Mouse (Mus musculus): ENCODE data around the gene Scrg1. TPM values are rescaled to one million over a fixed set of nuclear protein-coding genes. Genes with fewer than 3 reads are reported as not detected.

The Scrg1 gene
- total and polyA plus RNA-seq, 2 experiments: not detected

DNA sequence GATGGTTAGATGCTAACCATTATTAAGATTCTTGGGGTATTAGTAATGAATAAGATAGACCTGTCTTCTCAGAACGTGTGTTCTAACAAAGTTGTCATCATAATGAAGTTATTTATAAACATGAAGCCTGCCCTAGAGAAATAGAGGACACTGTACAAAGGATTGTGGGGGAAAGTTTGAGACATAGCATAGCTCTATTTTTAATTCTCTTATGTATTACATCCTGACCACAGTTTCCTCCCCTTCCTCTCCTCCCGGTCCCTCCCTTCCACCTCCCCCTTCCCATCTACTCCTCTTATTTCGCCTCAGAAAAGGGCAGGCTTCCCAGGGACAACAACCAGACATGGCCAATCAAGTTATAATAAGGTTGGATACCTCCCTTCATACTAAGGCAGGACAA lies 22.7 kb downstream of the Scrg1 start:
- Histone ChIP-seq H3K9ac (ENCODE audit: low read depth, low read length) (no peak overlapping the region), H3K27me3 (ENCODE audit: control insufficient read depth, insufficient read depth, low read length) (no peaks in the 10 kb centered on the region), H3K4me1 (ENCODE audit: control insufficient read depth, insufficient read depth, low read length) (no peaks in the 10 kb centered on the region), H3K27ac (replicated peaks; ENCODE audit: insufficient read depth, low read depth, low read length) (no peak overlapping the region), H3K36me3 (ENCODE audit: control insufficient read depth, insufficient read depth, low read length) (no peaks in the 10 kb centered on the region; the same call in 1 of the 2 replicates), H3K79me2 (ENCODE audit: control insufficient read depth, insufficient read depth, low read length) (no peaks in the 10 kb centered on the region), H3K4me3 (ENCODE audit: insufficient read depth, low read depth, low read length) (no peak overlapping the region)
- WGBS: 75% methylated on average over 3 of the region's 3 CpGs
- TF ChIP-seq CTCF (IDR thresholded peaks at IDR 0.05; ENCODE audit: low read depth, low read length): no peak
- TF ChIP-seq POLR2A (IDR thresholded peaks at IDR 0.05; ENCODE audit: extremely low read depth, insufficient read depth, low read length): no peak
- DNase-seq (ENCODE audit: extremely low read depth, low read depth, low spot score): no peak

DNA sequence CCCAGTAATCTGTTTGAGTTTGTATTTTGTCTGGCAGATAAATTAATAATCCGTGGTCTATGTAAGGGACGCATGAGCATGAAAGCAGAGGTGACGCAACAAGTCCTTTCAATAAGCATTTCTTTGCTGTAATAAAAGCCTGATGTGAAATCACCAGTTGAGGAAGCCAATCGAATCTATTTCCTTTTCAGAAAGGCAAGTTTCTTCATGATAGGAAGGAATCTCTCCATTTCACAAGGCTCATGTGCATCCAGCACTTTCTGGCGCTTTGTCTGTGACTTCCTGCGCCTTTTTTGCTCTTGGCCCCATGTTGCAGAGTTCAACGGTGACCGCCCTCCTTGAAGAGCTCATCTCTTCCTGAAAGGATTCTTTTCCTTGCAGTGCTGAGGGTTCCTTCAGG lies 24.0 kb downstream of the Scrg1 start:
- H3K36me3 ChIP-seq (ENCODE audit: control insufficient read depth, insufficient read depth, low read length): no peaks in the 10 kb centered on the region; the same call in 1 of the 2 replicates
- no peaks in the 10 kb centered on the region for H3K79me2 ChIP-seq (ENCODE audit: control insufficient read depth, insufficient read depth, low read length)
- TF ChIP-seq POLR2A (IDR thresholded peaks at IDR 0.05; ENCODE audit: extremely low read depth, insufficient read depth, low read length) (no peak), CTCF (IDR thresholded peaks at IDR 0.05; ENCODE audit: low read depth, low read length) (no peak)
- no peak overlapping the region for H3K9ac ChIP-seq (ENCODE audit: low read depth, low read length)
- no peaks in the 10 kb centered on the region for H3K27me3 ChIP-seq (ENCODE audit: control insufficient read depth, insufficient read depth, low read length)
- no peak overlapping the region for H3K4me3 ChIP-seq (ENCODE audit: insufficient read depth, low read depth, low read length)
- H3K27ac ChIP-seq (replicated peaks; ENCODE audit: insufficient read depth, low read depth, low read length): no peak overlapping the region
- H3K4me1 ChIP-seq (ENCODE audit: control insufficient read depth, insufficient read depth, low read length): no peaks in the 10 kb centered on the region
- no peak for DNase-seq (ENCODE audit: extremely low read depth, low read depth, low spot score)
- WGBS: 92% methylated on average over 8 of the region's 8 CpGs

DNA sequence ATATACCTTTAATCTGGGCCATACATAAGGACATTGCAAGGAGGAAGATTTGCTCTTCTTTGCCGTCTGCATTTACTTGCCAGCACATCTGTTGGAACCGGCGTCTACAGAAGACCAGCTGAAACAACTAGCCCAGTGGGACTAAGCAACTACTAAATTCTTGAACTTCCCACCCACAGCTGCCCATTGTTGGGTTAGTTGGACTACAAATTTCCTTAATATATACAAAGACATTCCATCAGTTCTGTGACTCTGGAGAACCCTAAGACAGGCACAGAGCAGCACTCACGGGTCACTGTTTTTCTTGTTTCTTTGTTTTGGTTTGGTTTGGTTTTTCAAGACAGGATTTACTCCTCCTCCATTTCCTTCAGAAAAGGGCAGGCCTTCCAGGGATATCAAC lies 24.9 kb downstream of the Scrg1 start:
- no peak for DNase-seq (ENCODE audit: extremely low read depth, low read depth, low spot score)
- TF ChIP-seq POLR2A (IDR thresholded peaks at IDR 0.05; ENCODE audit: extremely low read depth, insufficient read depth, low read length): no peak
- no peak for TF ChIP-seq CTCF (IDR thresholded peaks at IDR 0.05; ENCODE audit: low read depth, low read length)
- 97% methylated on average over 4 of the region's 4 CpGs for WGBS
- Histone ChIP-seq H3K9ac (ENCODE audit: low read depth, low read length) (no peak overlapping the region), H3K4me1 (ENCODE audit: control insufficient read depth, insufficient read depth, low read length) (no peaks in the 10 kb centered on the region), H3K4me3 (ENCODE audit: insufficient read depth, low read depth, low read length) (no peak overlapping the region), H3K27ac (replicated peaks; ENCODE audit: insufficient read depth, low read depth, low read length) (no peak overlapping the region), H3K27me3 (ENCODE audit: control insufficient read depth, insufficient read depth, low read length) (no peaks in the 10 kb centered on the region), H3K79me2 (ENCODE audit: control insufficient read depth, insufficient read depth, low read length) (no peaks in the 10 kb centered on the region), H3K36me3 (ENCODE audit: control insufficient read depth, insufficient read depth, low read length) (no peaks in the 10 kb centered on the region; the same call in 1 of the 2 replicates)

DNA sequence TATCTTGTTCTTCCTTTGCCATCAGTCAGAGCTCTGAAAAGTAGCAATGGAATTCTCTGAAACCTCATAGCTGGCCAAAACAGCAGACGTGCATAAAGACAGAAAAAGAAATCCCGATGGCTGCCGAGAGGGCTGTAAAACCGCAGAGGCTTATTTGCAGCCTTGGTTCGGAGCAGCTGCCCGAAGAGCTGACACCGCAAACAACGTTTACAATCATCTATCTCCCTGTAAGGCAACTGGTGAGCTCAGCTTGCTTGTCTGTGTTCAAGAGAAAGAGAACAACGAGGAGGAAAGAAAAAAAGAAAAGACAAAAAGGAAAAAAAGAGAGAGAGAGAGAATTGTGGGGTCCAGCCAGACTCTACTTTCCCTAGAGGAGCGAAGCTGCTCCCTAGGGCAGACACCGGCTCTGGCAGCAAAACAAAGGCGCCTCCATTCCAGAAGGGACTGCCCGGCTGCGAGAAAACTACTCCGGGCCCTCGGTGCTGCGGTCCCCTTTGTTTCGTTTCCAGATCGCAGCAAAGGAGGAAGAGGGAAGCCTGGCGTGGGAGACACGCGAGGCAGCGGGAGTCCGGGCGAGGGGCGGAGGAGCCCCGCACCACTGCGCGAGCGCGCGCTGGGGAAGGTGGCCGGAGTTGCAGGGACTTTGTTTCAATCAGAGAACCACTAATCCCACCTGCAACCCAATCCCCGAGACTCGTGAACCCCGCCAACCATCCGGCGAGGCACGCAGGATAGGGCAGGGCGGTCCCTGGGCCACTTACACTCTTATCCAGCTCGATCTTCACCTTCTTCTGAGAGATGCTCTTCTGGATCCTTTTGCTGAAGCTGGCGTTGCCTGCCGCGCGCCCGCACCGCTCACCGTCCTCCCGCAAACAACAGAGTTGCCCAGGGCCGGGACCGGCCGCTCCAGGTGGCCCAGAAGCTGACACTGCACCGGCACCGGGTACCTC lies 31.0 kb downstream of the Scrg1 start:
- Histone ChIP-seq H3K36me3 (ENCODE audit: control insufficient read depth, insufficient read depth, low read length) (no peaks in the 10 kb centered on the region; the same call in 1 of the 2 replicates), H3K9ac (ENCODE audit: low read depth, low read length) (peak overlapping the region; percentile 78), H3K27ac (replicated peaks; ENCODE audit: insufficient read depth, low read depth, low read length) (peak overlapping the region; percentile 71; the same call in 1 of the 2 replicates), H3K79me2 (ENCODE audit: control insufficient read depth, insufficient read depth, low read length) (no peaks in the 10 kb centered on the region), H3K4me1 (ENCODE audit: control insufficient read depth, insufficient read depth, low read length) (peaks cover 2% of the 10 kb centered on the region; the same call in 1 of the 2 replicates), H3K27me3 (ENCODE audit: control insufficient read depth, insufficient read depth, low read length) (no peaks in the 10 kb centered on the region), H3K4me3 (ENCODE audit: insufficient read depth, low read depth, low read length) (peak overlapping the region; percentile 87)
- TF ChIP-seq POLR2A (IDR thresholded peaks at IDR 0.05; ENCODE audit: extremely low read depth, insufficient read depth, low read length) (no peak), CTCF (IDR thresholded peaks at IDR 0.05; ENCODE audit: low read depth, low read length) (no peak)
- under 1% methylated on average over 54 of the region's 54 CpGs for WGBS
- DNase-seq (ENCODE audit: extremely low read depth, low read depth, low spot score): peak; percentile 14

DNA sequence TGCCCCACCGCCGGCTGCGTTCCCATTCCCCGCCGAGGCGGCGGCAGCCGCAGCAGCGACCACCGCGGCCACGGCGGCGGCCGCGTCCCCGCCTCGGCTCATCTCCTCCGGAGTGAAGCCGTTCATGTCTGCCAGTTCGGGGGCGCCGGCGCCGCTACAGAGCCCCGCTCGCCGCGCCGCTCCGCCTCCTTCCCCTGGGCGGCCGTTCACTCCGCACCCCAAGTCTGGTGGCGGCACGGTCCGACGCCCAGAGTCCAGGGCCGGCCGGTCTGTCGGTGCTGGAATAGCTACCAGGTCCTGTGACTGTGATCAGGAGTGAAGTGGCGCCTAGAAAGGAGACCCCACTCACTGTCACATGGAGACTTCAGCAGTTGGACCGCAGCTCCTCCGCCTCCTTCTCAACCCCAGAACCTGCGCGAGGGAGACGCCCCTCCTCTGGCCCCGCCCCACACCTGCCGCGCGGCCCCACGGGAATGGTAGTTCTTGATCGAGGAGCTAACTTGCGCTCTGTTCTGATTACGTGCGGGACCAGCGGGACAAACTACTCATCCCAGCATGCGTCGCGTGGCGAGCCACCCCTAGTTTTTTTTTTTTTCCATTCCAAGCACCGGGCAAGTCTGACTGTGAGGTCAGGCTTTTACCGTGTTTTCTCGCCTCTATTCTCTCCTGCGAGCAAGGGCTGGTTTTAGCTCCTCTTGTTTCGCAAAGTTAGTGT lies 31.9 kb downstream of the Scrg1 start, which contains the start of gene Sap30:
TSS of gene Sap30 (minus strand) at position 420 of the 715 bp plus-strand sequence.
- TF ChIP-seq POLR2A (IDR thresholded peaks at IDR 0.05; ENCODE audit: extremely low read depth, insufficient read depth, low read length) (no peak; the same call in 1 of the 2 replicates), CTCF (IDR thresholded peaks at IDR 0.05; ENCODE audit: low read depth, low read length) (no peak)
- Histone ChIP-seq H3K9ac (ENCODE audit: low read depth, low read length) (peak within 1 kb of the TSS; percentile 78), H3K27me3 (ENCODE audit: control insufficient read depth, insufficient read depth, low read length) (no peaks in the 10 kb centered on the region), H3K79me2 (ENCODE audit: control insufficient read depth, insufficient read depth, low read length) (no peaks in the 10 kb centered on the region), H3K4me3 (ENCODE audit: insufficient read depth, low read depth, low read length) (peak within 1 kb of the TSS; percentile 87), H3K27ac (replicated peaks; ENCODE audit: insufficient read depth, low read depth, low read length) (peak within 1 kb of the TSS; percentile 71), H3K4me1 (ENCODE audit: control insufficient read depth, insufficient read depth, low read length) (peaks cover 2% of the 10 kb centered on the region; the same call in 1 of the 2 replicates), H3K36me3 (ENCODE audit: control insufficient read depth, insufficient read depth, low read length) (no peaks in the 10 kb centered on the region)
- under 1% methylated on average over 66 of the region's 66 CpGs for WGBS
- peak; percentile 92 for DNase-seq (ENCODE audit: extremely low read depth, low read depth, low spot score)
